Mouse (Mus musculus) embryonic facial prominence, embryonic 15.5 days (tissue): Measurements from ENCODE around the gene Xylt1. TPM values are rescaled to one million over a fixed set of nuclear protein-coding genes. Genes with fewer than 3 reads are reported as not detected.

Experiments
- ATAC-seq: fragments of 200-750 bp; cut with Nextera tagmentation; 2 replicates; pipeline ENCODE4 v1.8.0; 2017; ENCODE audit warnings: low read depth, moderate TSS enrichment; ENCODE audit not compliant: insufficient number of reproducible peaks, low FRiP score, low TSS enrichment
- H3K27ac ChIP-seq: fragments of 300-500 bp; sonication (generic); replicated peaks from 2 replicates; pipeline ENCODE4 v1.5.1; 2015; ENCODE audit warnings: mild to moderate bottlenecking, inconsistent platforms
- H3K27me3 ChIP-seq: fragments of 300-500 bp; sonication (generic); 2 replicates; pipeline ENCODE4 v1.6.1; 2015; ENCODE audit warnings: inconsistent platforms
- H3K36me3 ChIP-seq: fragments of 300-500 bp; sonication (generic); 2 replicates; pipeline ENCODE4 v1.6.1; 2015; ENCODE audit warnings: mild to moderate bottlenecking, inconsistent platforms
- H3K4me1 ChIP-seq: fragments of 300-500 bp; sonication (generic); 2 replicates; pipeline ENCODE4 v1.6.1; 2015; ENCODE audit warnings: inconsistent platforms
- H3K4me2 ChIP-seq: fragments of 300-500 bp; sonication (generic); replicated peaks from 2 replicates; pipeline ENCODE4 v1.6.1; 2015; ENCODE audit warnings: mild to moderate bottlenecking, inconsistent platforms
- H3K4me3 ChIP-seq: fragments of 300-500 bp; sonication (generic); replicated peaks from 2 replicates; pipeline ENCODE4 v1.5.1; 2015; ENCODE audit warnings: mild to moderate bottlenecking, inconsistent platforms
- H3K9ac ChIP-seq: fragments of 300-500 bp; sonication (generic); 2 replicates; pipeline ENCODE4 v1.6.1; 2015; ENCODE audit warnings: inconsistent platforms
- H3K9me3 ChIP-seq: fragments of 300-500 bp; sonication (generic); replicated peaks from 2 replicates; pipeline ENCODE4 v1.6.1; 2016; ENCODE audit warnings: inconsistent platforms
- WGBS: fragments of 180-500 bp; shearing (Covaris S2); methylation state at CpG from one replicate; pipeline ENCODE4 v1.1.7; 2015; 5-methylcytosine and 5-hydroxymethylcytosine counted together
- polyA plus RNA-seq: library from polyadenylated mRNA; unstranded; fragments of >200 nt; fragmentation: Nextera tagmentation; extraction: Ambion mirVana; gene quantifications from 2 replicates; pipeline ENCODE4 v1.2.1, GENCODE M21; 2015

The Xylt1 gene
- polyA plus RNA-seq, 1 experiment from 2014 or later, result 2.7 TPM

DNA sequence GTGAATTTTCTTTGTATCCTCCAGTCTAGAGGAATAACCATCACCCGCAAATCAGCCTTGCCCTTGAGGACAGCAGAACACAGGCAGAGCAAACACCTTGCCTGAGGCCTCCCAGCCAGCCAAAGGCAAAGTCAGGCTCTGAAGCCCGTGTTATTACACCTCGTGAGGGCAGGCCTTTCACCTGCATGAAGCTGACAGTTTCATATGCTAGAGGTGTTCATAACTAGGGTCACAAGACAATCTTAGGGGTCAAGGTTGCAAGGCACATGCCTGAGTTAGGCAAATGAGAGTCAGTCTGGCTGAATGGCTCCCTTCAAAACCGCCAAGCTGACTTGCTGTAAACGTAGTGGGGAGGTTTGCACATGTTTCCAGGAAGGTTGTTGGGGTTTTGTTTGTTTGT lies 186.5 kb downstream of the Xylt1 start:
- Histone ChIP-seq H3K4me2 (no peak overlapping the region), H3K27me3 (no peaks in the 10 kb centered on the region; the same call in 1 of the 2 replicates), H3K4me3 (no peak overlapping the region), H3K9ac (no peak overlapping the region), H3K4me1 (no peaks in the 10 kb centered on the region), H3K36me3 (no peaks in the 10 kb centered on the region), H3K27ac (no peak overlapping the region), H3K9me3 (no peaks in the 10 kb centered on the region)
- WGBS, result 60% methylated on average over 5 of the region's 5 CpGs
- no peak for ATAC-seq

DNA sequence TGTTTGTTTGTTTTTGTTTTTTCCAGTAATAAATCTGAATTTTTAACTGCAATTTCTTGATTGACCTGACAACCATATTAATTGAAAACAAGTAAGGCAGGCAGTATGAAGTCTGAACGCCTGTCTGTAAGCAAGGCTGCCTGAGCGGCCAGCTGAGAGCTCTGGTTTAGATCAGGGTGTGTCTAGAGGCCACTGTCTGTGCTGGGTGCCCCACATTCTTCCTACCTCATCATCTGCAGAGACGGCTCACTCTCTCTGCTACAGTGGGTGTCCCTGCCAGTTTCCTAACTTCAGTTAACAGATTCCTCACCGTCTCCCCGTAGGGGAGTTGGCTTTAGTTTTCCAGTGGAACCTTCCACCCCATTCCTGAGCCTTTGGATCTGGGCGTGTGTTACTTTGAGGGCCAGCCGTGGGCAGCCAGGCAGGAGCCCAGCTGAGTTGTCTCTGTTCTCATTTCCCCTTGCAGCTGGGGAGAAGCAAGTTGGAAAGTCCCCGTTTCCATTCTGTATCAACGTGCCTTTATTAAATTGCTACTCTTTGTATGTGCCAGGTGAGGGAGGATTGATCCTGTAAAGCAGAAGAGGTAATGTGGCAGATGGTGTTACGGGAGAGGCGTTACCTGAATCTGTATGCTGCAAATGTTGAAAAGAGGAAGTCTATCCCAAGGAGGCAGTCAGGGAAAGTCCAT lies 187.0 kb downstream of the Xylt1 start:
- Histone ChIP-seq H3K4me1 (no peaks in the 10 kb centered on the region), H3K9me3 (no peaks in the 10 kb centered on the region), H3K9ac (no peak overlapping the region), H3K27ac (no peak overlapping the region), H3K4me2 (no peak overlapping the region), H3K36me3 (no peaks in the 10 kb centered on the region), H3K4me3 (no peak overlapping the region), H3K27me3 (no peaks in the 10 kb centered on the region; the same call in 1 of the 2 replicates)
- 62% methylated on average over 11 of the region's 11 CpGs for WGBS
- no peak for ATAC-seq

DNA sequence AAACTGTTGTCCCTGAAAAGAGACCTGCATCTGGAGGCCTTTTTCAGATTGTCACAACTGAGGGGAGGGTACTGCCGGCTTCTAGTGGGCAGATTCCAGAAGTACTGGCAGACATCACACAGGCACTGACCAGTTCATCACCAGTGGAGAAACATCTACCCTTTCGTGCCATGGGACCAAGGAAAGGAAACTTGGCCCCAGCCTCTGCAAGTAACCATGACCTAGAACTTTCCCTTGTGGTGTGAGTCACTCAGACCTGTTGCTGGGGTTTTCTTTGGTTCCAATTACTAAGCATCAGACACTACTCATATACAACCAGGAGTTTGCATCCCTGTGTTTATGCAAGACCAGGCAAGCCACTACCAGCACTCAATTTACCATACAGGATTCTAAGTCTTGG lies 190.4 kb downstream of the Xylt1 start:
- Histone ChIP-seq H3K27me3 (no peaks in the 10 kb centered on the region; the same call in 1 of the 2 replicates), H3K27ac (no peak overlapping the region), H3K9ac (no peak overlapping the region), H3K4me2 (no peak overlapping the region), H3K36me3 (no peaks in the 10 kb centered on the region), H3K4me3 (no peak overlapping the region), H3K4me1 (no peaks in the 10 kb centered on the region), H3K9me3 (no peaks in the 10 kb centered on the region)
- no peak for ATAC-seq
- WGBS, result 78% methylated on average over 2 of the region's 2 CpGs

DNA sequence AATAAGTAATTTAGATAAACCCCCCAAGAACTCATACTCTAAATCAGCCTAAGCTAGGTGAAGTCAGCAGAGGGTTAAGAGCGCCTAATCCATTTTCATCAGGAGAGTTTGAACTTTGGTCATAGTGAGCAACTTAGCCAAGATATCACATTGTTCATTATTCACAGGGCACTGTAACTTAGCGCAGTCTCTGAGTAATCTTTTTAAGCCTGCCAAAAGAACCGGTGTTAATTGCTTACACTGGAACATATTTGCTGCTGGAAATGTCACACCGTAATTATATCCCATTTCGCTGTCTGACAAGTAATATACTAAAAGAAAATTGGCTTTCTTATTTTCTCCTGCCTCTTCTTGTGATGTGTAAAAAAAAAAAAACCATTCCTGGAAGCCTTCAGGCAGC lies 190.9 kb downstream of the Xylt1 start:
- H3K4me2 ChIP-seq, result no peak overlapping the region
- no peaks in the 10 kb centered on the region for H3K4me1 ChIP-seq
- ATAC-seq, result no peak
- no peaks in the 10 kb centered on the region for H3K9me3 ChIP-seq
- no peaks in the 10 kb centered on the region for H3K36me3 ChIP-seq
- H3K27ac ChIP-seq, result no peak overlapping the region
- no peak overlapping the region for H3K4me3 ChIP-seq
- H3K27me3 ChIP-seq, result no peaks in the 10 kb centered on the region; the same call in 1 of the 2 replicates
- WGBS, result 51% methylated on average over 5 of the region's 5 CpGs
- H3K9ac ChIP-seq, result no peak overlapping the region

DNA sequence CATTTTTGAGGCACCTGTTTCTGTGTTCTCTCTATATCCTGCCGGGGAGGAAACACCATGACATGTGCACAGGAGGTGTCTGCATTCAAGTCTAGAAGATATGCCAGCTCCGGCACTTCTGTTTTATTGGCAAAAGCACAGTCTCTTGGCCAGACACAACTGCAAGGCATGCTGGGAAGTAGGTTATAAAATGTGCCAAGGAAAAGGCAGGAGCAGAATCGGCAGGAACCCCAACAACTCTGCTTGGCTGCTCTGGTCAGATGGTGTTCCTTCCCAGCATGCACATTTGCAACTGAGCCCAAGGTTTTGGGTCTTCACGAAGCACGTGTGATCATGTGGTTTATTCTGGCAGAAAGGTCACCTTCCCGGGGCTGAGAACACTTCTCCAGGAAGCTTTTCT lies 192.4 kb downstream of the Xylt1 start:
- WGBS, result 51% methylated on average over 6 of the region's 6 CpGs
- ATAC-seq, result no peak
- Histone ChIP-seq H3K9me3 (no peaks in the 10 kb centered on the region), H3K36me3 (no peaks in the 10 kb centered on the region), H3K27ac (no peak overlapping the region), H3K9ac (no peak overlapping the region), H3K4me2 (no peak overlapping the region), H3K4me1 (no peaks in the 10 kb centered on the region), H3K27me3 (no peaks in the 10 kb centered on the region; the same call in 1 of the 2 replicates), H3K4me3 (no peak overlapping the region)

DNA sequence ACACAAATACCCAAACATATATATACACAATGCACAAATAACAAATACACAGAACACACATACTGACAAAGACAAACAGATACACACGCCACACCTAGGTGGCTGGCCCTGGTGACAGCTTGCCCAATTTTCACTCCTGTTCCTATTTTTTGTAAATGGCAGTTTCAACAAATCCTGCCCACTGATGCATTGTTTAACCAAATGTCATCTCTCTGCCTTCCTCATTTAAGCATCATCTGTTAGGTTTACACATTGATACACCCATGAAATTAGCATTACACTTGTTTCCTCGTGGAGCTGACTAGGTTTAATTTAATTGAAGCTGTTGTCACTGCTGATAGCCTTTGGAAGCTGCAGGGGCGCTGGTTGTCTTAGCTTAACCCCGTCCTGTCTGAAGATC lies 194.6 kb downstream of the Xylt1 start:
- Histone ChIP-seq H3K4me2 (no peak overlapping the region), H3K36me3 (no peaks in the 10 kb centered on the region), H3K9ac (no peak overlapping the region), H3K27me3 (no peaks in the 10 kb centered on the region; the same call in 1 of the 2 replicates), H3K4me1 (no peaks in the 10 kb centered on the region), H3K9me3 (no peaks in the 10 kb centered on the region), H3K4me3 (no peak overlapping the region), H3K27ac (no peak overlapping the region)
- WGBS, result 50% methylated on average over 4 of the region's 4 CpGs
- ATAC-seq, result no peak

DNA sequence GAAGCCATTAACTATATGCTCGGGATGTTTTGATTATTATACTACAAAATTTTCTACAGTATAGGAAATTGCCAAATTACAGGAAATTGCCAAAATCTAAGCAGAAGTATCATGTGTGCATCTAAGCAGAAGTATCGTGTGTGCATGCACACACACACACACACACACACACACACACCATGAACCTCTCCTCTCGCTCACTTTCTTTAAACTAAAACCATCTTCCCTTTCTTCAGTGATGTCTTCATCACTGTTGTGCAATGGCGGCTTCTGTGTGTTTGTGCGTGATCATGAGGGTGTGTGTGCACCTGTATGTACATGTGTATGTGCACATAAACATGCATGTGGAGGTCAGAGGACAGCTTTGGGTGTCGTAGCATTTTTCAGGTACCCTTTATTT lies 196.3 kb downstream of the Xylt1 start:
- no peaks in the 10 kb centered on the region for H3K36me3 ChIP-seq
- no peak overlapping the region for H3K4me3 ChIP-seq
- no peaks in the 10 kb centered on the region for H3K9me3 ChIP-seq
- no peak overlapping the region for H3K4me2 ChIP-seq
- no peak overlapping the region for H3K27ac ChIP-seq
- H3K27me3 ChIP-seq, result no peaks in the 10 kb centered on the region
- no peak for ATAC-seq
- H3K4me1 ChIP-seq, result no peaks in the 10 kb centered on the region
- H3K9ac ChIP-seq, result no peak overlapping the region
- WGBS, result 84% methylated on average over 6 of the region's 6 CpGs

DNA sequence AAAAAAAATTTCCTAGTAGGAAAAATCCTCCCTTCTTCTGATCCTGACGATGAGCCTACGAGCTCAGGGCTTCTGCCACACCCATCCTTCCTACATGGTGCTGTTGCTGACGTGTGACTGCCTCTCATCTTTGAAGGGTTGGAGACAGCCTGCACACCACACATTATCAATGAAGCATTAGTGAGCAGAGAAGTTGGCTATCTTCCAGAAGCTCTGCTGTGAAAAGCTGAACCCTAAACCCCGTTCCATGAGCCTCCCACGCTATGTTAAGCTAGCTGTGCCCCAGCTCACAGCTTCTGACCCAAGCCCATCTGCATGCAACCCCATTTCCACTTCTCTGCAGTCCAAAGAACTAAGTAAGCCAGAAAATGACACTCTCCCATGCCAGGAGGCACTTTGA lies 204.4 kb downstream of the Xylt1 start:
- WGBS, result 46% methylated on average over 5 of the region's 5 CpGs
- Histone ChIP-seq H3K4me2 (no peak overlapping the region), H3K36me3 (no peaks in the 10 kb centered on the region), H3K27ac (no peak overlapping the region), H3K9me3 (no peaks in the 10 kb centered on the region), H3K27me3 (no peaks in the 10 kb centered on the region), H3K9ac (no peak overlapping the region), H3K4me3 (no peak overlapping the region), H3K4me1 (no peaks in the 10 kb centered on the region)
- ATAC-seq, result no peak

DNA sequence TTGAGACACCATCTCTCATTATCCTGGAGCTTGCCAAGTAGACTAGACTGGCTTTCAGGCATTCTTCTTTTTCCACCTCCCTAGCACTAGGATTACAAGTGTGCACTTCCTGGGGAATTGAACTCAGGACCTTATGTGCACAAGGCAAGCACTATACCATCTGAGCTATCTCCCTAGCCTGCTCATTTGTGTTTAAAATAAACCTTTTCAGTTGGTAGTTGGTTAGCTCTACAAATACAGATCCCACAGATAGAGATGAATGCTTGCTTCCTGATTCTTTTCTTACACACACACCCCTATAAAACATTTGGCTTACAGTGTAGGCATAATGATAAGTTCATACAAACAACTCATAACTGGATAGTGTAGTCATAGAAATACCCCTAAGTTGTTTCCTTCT lies 206.0 kb downstream of the Xylt1 start:
- no peak overlapping the region for H3K4me3 ChIP-seq
- ATAC-seq, result no peak
- no peak overlapping the region for H3K4me2 ChIP-seq
- H3K9me3 ChIP-seq, result no peaks in the 10 kb centered on the region
- no peaks in the 10 kb centered on the region for H3K27me3 ChIP-seq
- H3K4me1 ChIP-seq, result no peaks in the 10 kb centered on the region
- no peaks in the 10 kb centered on the region for H3K36me3 ChIP-seq
- H3K27ac ChIP-seq, result no peak overlapping the region
- no peak overlapping the region for H3K9ac ChIP-seq

DNA sequence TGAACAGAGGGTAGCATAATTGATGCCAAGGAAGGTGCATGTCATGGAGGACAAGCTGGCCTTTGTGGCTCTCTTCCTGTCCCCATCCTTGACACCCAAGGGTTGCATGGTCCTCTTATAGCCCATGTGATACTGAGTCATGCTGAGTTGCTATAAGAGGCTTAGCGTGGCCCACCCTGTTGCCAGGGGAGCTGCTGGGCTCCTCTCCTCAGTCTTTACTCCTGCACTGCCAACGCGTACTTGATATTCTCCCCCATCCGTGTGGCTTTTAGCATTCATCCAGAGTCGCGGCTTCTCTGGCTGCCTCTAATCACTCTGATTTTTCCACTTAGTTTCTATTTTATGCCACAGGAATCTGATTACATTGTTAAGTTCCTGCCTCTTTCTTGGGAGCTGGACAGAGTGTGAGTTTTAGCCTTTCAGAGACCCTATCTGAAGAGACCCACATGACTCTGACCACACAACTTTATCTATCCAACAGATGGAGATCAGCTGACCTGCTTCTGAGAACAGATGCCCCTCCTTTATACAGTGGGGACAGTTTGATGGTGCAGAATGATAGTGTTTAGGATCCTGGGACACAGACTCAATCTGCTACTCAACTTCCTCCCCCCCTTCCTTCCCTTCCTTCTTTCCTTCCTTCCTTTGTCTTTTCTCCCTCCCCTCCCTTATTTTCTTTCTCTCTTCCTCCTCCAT lies 206.6 kb downstream of the Xylt1 start:
- 61% methylated on average over 6 of the region's 6 CpGs for WGBS
- ATAC-seq, result no peak

DNA sequence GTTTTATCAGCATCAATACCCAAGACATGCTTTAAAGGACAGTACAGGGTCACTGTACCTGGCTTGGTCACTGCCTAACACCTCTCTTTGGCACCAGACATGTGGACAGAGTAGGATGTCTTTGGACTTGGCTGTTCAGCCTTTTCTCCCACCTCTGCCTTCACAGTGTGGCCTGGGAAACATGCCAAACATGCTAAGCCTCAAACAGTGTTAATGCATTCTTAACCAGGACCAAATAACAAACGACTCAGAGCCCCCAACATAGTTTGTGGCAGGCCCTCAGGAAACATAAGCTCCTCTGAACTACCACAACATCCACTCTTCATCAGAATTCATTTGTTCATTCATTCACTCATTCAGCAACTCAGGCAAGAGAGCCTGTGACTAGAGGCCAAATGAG lies 207.6 kb downstream of the Xylt1 start:
- Histone ChIP-seq H3K4me1 (no peaks in the 10 kb centered on the region), H3K9ac (no peak overlapping the region), H3K9me3 (no peaks in the 10 kb centered on the region), H3K4me2 (no peak overlapping the region), H3K4me3 (no peak overlapping the region), H3K27ac (no peak overlapping the region), H3K27me3 (no peaks in the 10 kb centered on the region), H3K36me3 (no peaks in the 10 kb centered on the region)
- no peak for ATAC-seq
- 38% methylated on average over 1 of the region's 1 CpGs for WGBS

More for the DNA sequence above, 206.6 kb downstream of the Xylt1 start:
- Histone ChIP-seq H3K9ac (no peak overlapping the region), H3K36me3 (no peaks in the 10 kb centered on the region), H3K4me2 (no peak overlapping the region), H3K27ac (no peak overlapping the region), H3K9me3 (no peaks in the 10 kb centered on the region), H3K4me3 (no peak overlapping the region), H3K4me1 (no peaks in the 10 kb centered on the region), H3K27me3 (no peaks in the 10 kb centered on the region)

DNA sequence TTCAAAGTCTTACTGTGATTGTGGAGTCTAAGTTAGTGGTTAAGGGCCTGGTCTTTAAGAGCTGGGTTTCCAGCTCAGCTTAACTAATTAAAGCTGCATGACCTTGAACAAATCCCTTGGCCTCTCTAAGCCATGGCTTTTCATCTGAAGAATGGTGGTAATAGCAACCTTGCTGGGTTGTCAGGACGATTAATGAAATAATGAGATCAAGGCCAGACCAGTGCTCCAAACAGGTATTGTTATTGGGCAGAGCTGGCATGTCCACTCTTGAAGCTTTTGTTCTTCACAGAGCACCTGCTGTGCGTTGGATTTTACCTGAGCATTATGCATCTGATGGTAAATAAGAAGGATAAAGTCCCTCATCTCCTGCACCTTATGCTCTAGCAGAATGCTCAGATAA lies 208.6 kb downstream of the Xylt1 start:
- H3K4me1 ChIP-seq, result no peaks in the 10 kb centered on the region
- no peaks in the 10 kb centered on the region for H3K27me3 ChIP-seq
- H3K4me3 ChIP-seq, result no peak overlapping the region
- H3K36me3 ChIP-seq, result peaks cover 3% of the 10 kb centered on the region; the same call in 1 of the 2 replicates
- H3K27ac ChIP-seq, result no peak overlapping the region
- WGBS, result 81% methylated on average over 2 of the region's 2 CpGs
- ATAC-seq, result no peak
- no peaks in the 10 kb centered on the region for H3K9me3 ChIP-seq
- no peak overlapping the region for H3K4me2 ChIP-seq
- no peak overlapping the region for H3K9ac ChIP-seq
